Mouse (Mus musculus): ENCODE measurements around the gene Patz1.

DNA sequence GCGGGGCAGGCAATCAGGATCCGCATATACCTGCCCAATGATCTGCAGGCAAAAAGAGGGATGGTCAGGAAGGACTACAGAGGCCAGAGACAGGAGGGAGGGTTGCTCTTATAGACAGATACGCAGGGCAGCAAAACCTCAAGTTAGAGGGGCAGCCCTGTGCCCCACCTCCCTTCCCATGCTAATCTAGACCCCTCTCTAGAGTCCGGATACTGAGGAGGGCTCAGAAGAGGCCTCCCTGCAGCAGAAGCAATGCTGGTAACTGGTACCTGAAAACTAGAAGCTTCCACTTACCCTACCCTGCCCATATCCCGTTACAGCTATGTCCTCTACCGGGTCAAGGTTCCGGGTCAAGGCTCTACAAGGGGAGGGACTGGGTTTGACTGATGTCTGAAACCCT, 57.7 kb downstream of the Patz1 start:
- no peak for TF ChIP-seq POLR2A (IDR thresholded peaks at IDR 0.05; ENCODE audit: control insufficient read depth, extremely low read depth, insufficient read depth, low read length, poor library complexity)
- TF ChIP-seq CTCF (IDR thresholded peaks at IDR 0.05; ENCODE audit: borderline replicate concordance, control insufficient read depth, extremely low read depth, insufficient read depth, low read length, poor library complexity), result no peak
